Mouse (Mus musculus) right cerebral cortex, postnatal 14 days (tissue): Measurements from ENCODE around the gene Nrbf2.
A peak's percentile ranks its signal among the peaks of the same experiment; 100 is the strongest.

Experiments used
- DNase-seq: peaks from one replicate; pipeline ENCODE4 v3.0.0; 2022

Gene Nrbf2

GRCm38 (mm10) chr10:67285176-67285814 is at the start of gene Nrbf2:
Gene Nrbf2 (minus strand): TSS chr10:67285305.
- DNase-seq = peak; percentile 83

GRCm38 (mm10) chr10:67330580-67330979 is 45.5 kb upstream of the Nrbf2 start:
- DNase-seq = no peak

- no peak for DNase-seq
Observed at GRCm38 (mm10) chr10:67329661-67330060, 44.6 kb upstream of the Nrbf2 start.

- no peak for DNase-seq
Observed at GRCm38 (mm10) chr10:67328208-67328607, 43.1 kb upstream of the Nrbf2 start.

GRCm38 (mm10) chr10:67324036-67324435 is 38.9 kb upstream of the Nrbf2 start:
- no peak for DNase-seq

- no peak for DNase-seq
Observed at GRCm38 (mm10) chr10:67321396-67321795, 36.3 kb upstream of the Nrbf2 start.

- no peak for DNase-seq
Observed at GRCm38 (mm10) chr10:67320207-67320859, 35.2 kb upstream of the Nrbf2 start.

- no peak for DNase-seq
Observed at GRCm38 (mm10) chr10:67319016-67319725, 34.1 kb upstream of the Nrbf2 start.

GRCm38 (mm10) chr10:67317931-67318460 is 32.9 kb upstream of the Nrbf2 start:
- DNase-seq = peak; percentile 24

- peak; percentile 26 for DNase-seq
Observed at GRCm38 (mm10) chr10:67314811-67315435, 29.8 kb upstream of the Nrbf2 start.

GRCm38 (mm10) chr10:67312456-67312855 is 27.4 kb upstream of the Nrbf2 start:
- no peak for DNase-seq

GRCm38 (mm10) chr10:67311277-67311959 is 26.3 kb upstream of the Nrbf2 start:
- peak; percentile 61 for DNase-seq

- DNase-seq = no peak
Observed at GRCm38 (mm10) chr10:67309483-67310138, 24.5 kb upstream of the Nrbf2 start.

GRCm38 (mm10) chr10:67302340-67302739 is 17.2 kb upstream of the Nrbf2 start:
- no peak for DNase-seq

- no peak for DNase-seq
Observed at GRCm38 (mm10) chr10:67301046-67301445, 15.9 kb upstream of the Nrbf2 start.

GRCm38 (mm10) chr10:67299285-67299684 is 14.2 kb upstream of the Nrbf2 start:
- DNase-seq = no peak

GRCm38 (mm10) chr10:67298856-67299255 is 13.8 kb upstream of the Nrbf2 start:
- DNase-seq = no peak

GRCm38 (mm10) chr10:67297175-67297855 is 12.2 kb upstream of the Nrbf2 start:
- no peak for DNase-seq

- DNase-seq = no peak
Observed at GRCm38 (mm10) chr10:67296482-67297152, 11.5 kb upstream of the Nrbf2 start.

- no peak for DNase-seq
Observed at GRCm38 (mm10) chr10:67295938-67296466, 10.9 kb upstream of the Nrbf2 start.

- no peak for DNase-seq
Observed at GRCm38 (mm10) chr10:67295331-67295730, 10.2 kb upstream of the Nrbf2 start.
